Mouse (Mus musculus) liver, adult 2 months (tissue): ENCODE measurements around the gene Olfr1177-ps. TPM values are rescaled to one million over a fixed set of nuclear protein-coding genes. Genes with fewer than 3 reads are reported as not detected.

ENCODE experiments used
- DNase-seq: peaks from one replicate; pipeline ENCODE4 v3.0.0-alpha.2; 2011; ENCODE audit warnings: low read depth, low spot score; ENCODE audit errors: extremely low read depth
- H3K27ac ChIP-seq: fragments of 200-500 bp; replicated peaks from 2 replicates; pipeline ENCODE4 v1.5.1; 2012; ENCODE audit warnings: low read depth, mild to moderate bottlenecking, control low read depth, inconsistent platforms, low read length; ENCODE audit not compliant: insufficient read depth
- H3K27me3 ChIP-seq: fragments of 200-500 bp; 2 replicates; pipeline ENCODE4 v1.6.1; 2012; ENCODE audit warnings: mild to moderate bottlenecking, moderate library complexity, low read length, inconsistent platforms; ENCODE audit not compliant: control insufficient read depth, insufficient read depth
- H3K36me3 ChIP-seq: fragments of 200-500 bp; 2 replicates; pipeline ENCODE4 v1.6.1; 2012; ENCODE audit warnings: low read length, inconsistent platforms; ENCODE audit not compliant: control insufficient read depth, insufficient read depth
- H3K4me1 ChIP-seq: fragments of 200-500 bp; 2 replicates; pipeline ENCODE4 v1.6.1; 2011; ENCODE audit warnings: low read length; ENCODE audit not compliant: control insufficient read depth, insufficient read depth
- H3K4me3 ChIP-seq: fragments of 200-500 bp; 2 replicates; pipeline ENCODE4 v1.5.1; 2011; ENCODE audit warnings: low read depth, mild to moderate bottlenecking, control low read depth, low read length, moderate library complexity; ENCODE audit not compliant: insufficient read depth
- H3K79me2 ChIP-seq: fragments of 200-500 bp; 2 replicates; pipeline ENCODE4 v1.6.1; 2012; ENCODE audit warnings: inconsistent platforms, mild to moderate bottlenecking, low read length, moderate library complexity; ENCODE audit not compliant: control insufficient read depth, insufficient read depth
- H3K9ac ChIP-seq: fragments of 200-500 bp; 2 replicates; pipeline ENCODE4 v1.6.1; 2012; ENCODE audit warnings: low read depth, mild to moderate bottlenecking, control low read depth, inconsistent platforms, low read length
- CTCF ChIP-seq: fragments of 200-500 bp; IDR thresholded peaks from 2 replicates; pipeline ENCODE4 v1.5.1; 2011; ENCODE audit warnings: low read depth, low read length, control low read depth
- POLR2A ChIP-seq: fragments of 200-500 bp; IDR thresholded peaks from 2 replicates; pipeline ENCODE4 v1.6.1; 2011; ENCODE audit warnings: low read length, control low read depth; ENCODE audit not compliant: insufficient read depth; ENCODE audit errors: extremely low read depth
- WGBS: fragments of 180-500 bp; shearing (Covaris S2); methylation state at CpG from one replicate; pipeline ENCODE4 v1.1.7; 2018; 5-methylcytosine and 5-hydroxymethylcytosine counted together
- polyA plus RNA-seq: library from polyadenylated mRNA; depleted of rRNA; stranded (reverse); fragments of >200 nt; gene quantifications from 2 replicates; pipeline ENCODE4 v1.2.3, GENCODE M21; 2012; rRNA removed
- total RNA-seq: library from RNA; depleted of rRNA; stranded (reverse); fragments of >200 nt; gene quantifications from 2 replicates; pipeline ENCODE4 v1.2.3, GENCODE M21; 2014; rRNA removed

Gene Olfr1177-ps
- not detected in 2 replicates for total RNA-seq
- not detected in 2 replicates for polyA plus RNA-seq

DNA sequence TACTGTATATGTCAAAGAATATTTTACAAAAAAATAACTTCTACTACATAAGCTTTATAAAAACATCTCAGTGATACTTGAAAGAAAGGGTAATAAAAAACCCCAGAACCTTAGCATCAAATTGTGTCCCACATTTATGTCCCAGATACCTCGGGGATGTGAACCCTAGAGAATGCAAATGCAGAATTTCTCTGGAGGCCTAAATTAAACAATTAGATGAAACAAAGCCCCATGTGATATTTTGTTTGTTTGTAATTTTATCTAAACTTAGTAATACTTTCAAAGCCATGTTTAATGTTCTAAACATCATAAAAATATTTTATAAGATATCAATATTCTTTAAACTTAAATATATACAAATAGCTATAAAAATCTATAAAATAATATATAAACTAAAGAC lies at the start of gene Olfr1177-ps:
Gene Olfr1177-ps (minus strand): TSS at position 101 of the 400 bp plus-strand sequence.
- no peak within 1 kb of the TSS for H3K27ac ChIP-seq
- H3K4me3 ChIP-seq, result no peak within 1 kb of the TSS
- TF ChIP-seq CTCF (no peak), POLR2A (no peak)
- H3K27me3 ChIP-seq, result no peaks in the 10 kb centered on the region
- H3K36me3 ChIP-seq, result no peaks in the 10 kb centered on the region
- no peaks in the 10 kb centered on the region for H3K4me1 ChIP-seq
- WGBS, result 72% methylated on average over 1 of the region's 1 CpGs
- DNase-seq, result no peak
- no peaks in the 10 kb centered on the region for H3K79me2 ChIP-seq
- H3K9ac ChIP-seq, result no peak within 1 kb of the TSS

DNA sequence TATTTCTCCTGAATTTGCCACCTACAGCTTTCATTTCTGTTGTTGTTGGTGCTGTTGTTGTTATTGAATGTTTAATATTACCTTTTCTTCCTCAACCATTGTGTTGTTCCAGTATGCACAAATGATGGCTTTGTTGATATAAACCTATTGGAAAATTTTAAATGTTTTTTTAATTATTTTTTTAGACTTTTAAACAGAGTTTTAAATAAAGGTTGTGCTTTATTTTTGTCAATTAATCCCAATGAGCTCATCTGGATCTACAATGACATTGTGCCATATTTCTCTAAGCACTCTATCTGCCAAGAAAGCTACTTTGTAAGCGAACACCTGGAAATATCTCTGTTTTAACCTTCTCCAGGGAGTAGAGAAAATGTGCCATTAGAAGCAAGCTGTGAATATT lies 40.5 kb upstream of the Olfr1177-ps start, which contains the start of gene Olfr1178:
Gene Olfr1178 (plus strand): TSS at position 301 of the 400 bp plus-strand sequence.
- DNase-seq, result no peak
- Histone ChIP-seq H3K27me3 (no peaks in the 10 kb centered on the region), H3K36me3 (no peaks in the 10 kb centered on the region), H3K4me1 (no peaks in the 10 kb centered on the region), H3K9ac (no peak within 1 kb of the TSS), H3K27ac (no peak within 1 kb of the TSS), H3K79me2 (no peaks in the 10 kb centered on the region), H3K4me3 (no peak within 1 kb of the TSS)
- WGBS, result 77% methylated on average over 1 of the region's 1 CpGs
- TF ChIP-seq CTCF (no peak), POLR2A (no peak)

DNA sequence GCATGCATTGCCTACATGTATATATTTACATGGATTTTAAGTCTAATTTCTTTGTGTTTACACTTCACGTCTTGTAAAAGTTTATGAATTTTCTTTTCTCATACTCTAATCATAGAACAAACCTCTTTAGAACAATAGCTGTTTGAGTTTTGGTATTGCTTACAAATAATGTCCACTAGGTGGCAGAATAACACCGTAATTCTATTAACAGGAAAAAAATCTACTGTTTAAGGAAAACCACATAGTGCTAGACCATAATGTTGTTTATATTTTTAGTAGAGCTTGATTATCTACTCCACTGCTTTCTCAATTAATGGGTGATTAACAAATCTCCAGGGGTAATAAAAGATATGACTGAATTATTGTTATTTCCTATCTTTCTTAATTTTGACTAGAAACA lies 10.0 kb upstream of the Olfr1177-ps start:
- Histone ChIP-seq H3K79me2 (no peaks in the 10 kb centered on the region), H3K27me3 (no peaks in the 10 kb centered on the region), H3K4me3 (no peak overlapping the region), H3K27ac (no peak overlapping the region), H3K9ac (no peak overlapping the region), H3K4me1 (no peaks in the 10 kb centered on the region), H3K36me3 (no peaks in the 10 kb centered on the region)
- peak; percentile 37 for TF ChIP-seq CTCF
- TF ChIP-seq POLR2A, result no peak
- peak; percentile 17 for DNase-seq
- 0% methylated on average over 2 of the region's 2 CpGs for WGBS

DNA sequence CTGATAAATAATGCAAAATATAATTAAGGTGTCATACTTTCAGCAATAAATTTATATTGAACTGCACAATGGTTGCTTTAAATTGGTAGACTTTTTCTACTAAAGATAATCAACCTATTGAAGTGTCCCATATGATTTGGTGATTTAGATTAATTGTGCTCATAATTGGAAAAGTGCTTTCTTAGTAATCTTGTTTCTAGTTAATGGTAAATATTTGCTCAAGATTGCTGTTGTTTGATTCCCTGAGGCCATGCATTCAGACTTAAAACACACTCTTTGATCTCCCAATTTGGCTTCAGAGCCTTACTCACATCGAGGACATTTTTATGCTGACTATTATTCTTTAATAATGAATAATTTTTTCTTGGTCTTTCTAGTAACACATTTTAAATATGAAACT lies 9.9 kb downstream of the Olfr1177-ps start, which contains the start of gene Olfr1176:
Gene Olfr1176 (plus strand): TSS at position 301 of the 400 bp plus-strand sequence.
- 51% methylated on average over 1 of the region's 1 CpGs for WGBS
- H3K4me3 ChIP-seq, result no peak within 1 kb of the TSS
- no peak for DNase-seq

DNA sequence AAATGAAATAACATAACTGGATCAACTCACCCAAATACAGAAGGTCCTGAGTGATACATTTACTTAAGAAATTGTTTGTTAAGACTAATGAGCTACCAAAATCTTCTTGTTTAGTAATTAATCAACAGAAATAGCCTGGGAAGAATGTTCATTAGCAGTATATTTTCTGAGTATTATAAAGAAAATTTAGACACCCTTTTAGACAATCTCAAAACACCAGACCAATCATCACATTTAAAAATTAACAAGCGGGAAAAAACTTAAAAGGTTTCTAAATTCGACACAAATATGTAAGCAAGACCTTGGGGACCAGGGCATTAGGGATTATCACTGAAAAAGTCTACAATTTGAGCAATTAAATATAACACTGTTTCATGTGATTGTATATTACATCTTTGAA lies 19.2 kb downstream of the Olfr1177-ps start, which contains the start of gene Olfr1175-ps:
Gene Olfr1175-ps (minus strand): TSS at position 101 of the 400 bp plus-strand sequence.
- 74% methylated on average over 2 of the region's 2 CpGs for WGBS
- no peak within 1 kb of the TSS for H3K27ac ChIP-seq
- H3K27me3 ChIP-seq, result no peaks in the 10 kb centered on the region
- H3K9ac ChIP-seq, result no peak within 1 kb of the TSS
- no peak within 1 kb of the TSS for H3K4me3 ChIP-seq
- no peak for TF ChIP-seq CTCF
- no peak for TF ChIP-seq POLR2A
- no peaks in the 10 kb centered on the region for H3K79me2 ChIP-seq
- DNase-seq, result no peak
- no peaks in the 10 kb centered on the region for H3K4me1 ChIP-seq
- no peaks in the 10 kb centered on the region for H3K36me3 ChIP-seq

More for the DNA sequence above, 9.9 kb downstream of the Olfr1177-ps start, which contains the start of gene Olfr1176:
- H3K4me1 ChIP-seq, result no peaks in the 10 kb centered on the region
- H3K9ac ChIP-seq, result no peak within 1 kb of the TSS
- no peaks in the 10 kb centered on the region for H3K36me3 ChIP-seq
- no peak within 1 kb of the TSS for H3K27ac ChIP-seq
- H3K27me3 ChIP-seq, result no peaks in the 10 kb centered on the region
- no peaks in the 10 kb centered on the region for H3K79me2 ChIP-seq
- TF ChIP-seq POLR2A (no peak), CTCF (no peak)

DNA sequence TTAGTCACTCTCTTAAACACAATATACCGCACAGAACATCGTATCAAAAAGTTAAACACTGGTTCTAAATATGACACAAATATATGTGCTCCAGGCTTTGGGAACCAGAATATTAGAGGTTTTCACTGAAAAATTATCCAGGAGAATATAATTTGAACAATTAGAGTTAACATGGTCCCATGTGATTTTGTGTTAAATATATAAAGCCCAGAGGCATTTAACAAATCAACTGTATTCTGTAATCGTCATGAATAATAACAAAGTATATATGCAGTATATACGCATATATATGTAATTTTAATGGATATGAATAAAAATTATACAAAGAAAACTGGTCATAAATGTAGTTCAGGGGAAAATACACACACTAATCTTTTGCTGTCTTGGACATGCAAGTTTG lies 31.3 kb downstream of the Olfr1177-ps start, which contains the start of gene Olfr1174-ps:
Gene Olfr1174-ps (minus strand): TSS at position 101 of the 400 bp plus-strand sequence.
- H3K4me1 ChIP-seq, result no peaks in the 10 kb centered on the region
- DNase-seq, result no peak
- no peak within 1 kb of the TSS for H3K27ac ChIP-seq
- H3K79me2 ChIP-seq, result no peaks in the 10 kb centered on the region
- WGBS, result 91% methylated on average over 4 of the region's 4 CpGs
- TF ChIP-seq POLR2A, result no peak
- no peak for TF ChIP-seq CTCF
- H3K9ac ChIP-seq, result no peak within 1 kb of the TSS
- no peaks in the 10 kb centered on the region for H3K27me3 ChIP-seq
- no peaks in the 10 kb centered on the region for H3K36me3 ChIP-seq
- no peak within 1 kb of the TSS for H3K4me3 ChIP-seq

Other genes with a start within 250 kb of the Olfr1177-ps start
- gene Olfr1166, start 218.2 kb downstream of the Olfr1177-ps start, total RNA-seq, result not detected in 2 replicates
- not detected in 2 replicates for gene Olfr1166, start 218.2 kb downstream of the Olfr1177-ps start, polyA plus RNA-seq
- gene Olfr1167, start 191.3 kb downstream of the Olfr1177-ps start, total RNA-seq, result not detected in 2 replicates
- not detected in 2 replicates for gene Olfr1167, start 191.3 kb downstream of the Olfr1177-ps start, polyA plus RNA-seq
- not detected in 2 replicates for gene Olfr1168, start 164.6 kb downstream of the Olfr1177-ps start, total RNA-seq
- not detected in 2 replicates for gene Olfr1168, start 164.6 kb downstream of the Olfr1177-ps start, polyA plus RNA-seq
- gene Olfr1170, start 118.2 kb downstream of the Olfr1177-ps start, total RNA-seq, result not detected in 2 replicates
- not detected in 2 replicates for gene Olfr1170, start 118.2 kb downstream of the Olfr1177-ps start, polyA plus RNA-seq
- not detected in 2 replicates for gene Olfr1173, start 66.6 kb downstream of the Olfr1177-ps start, total RNA-seq
- gene Olfr1173, start 66.6 kb downstream of the Olfr1177-ps start, polyA plus RNA-seq, result not detected in 2 replicates
- gene Olfr1174-ps, start 31.4 kb downstream of the Olfr1177-ps start, total RNA-seq, result not detected in 2 replicates
- gene Olfr1174-ps, start 31.4 kb downstream of the Olfr1177-ps start, polyA plus RNA-seq, result not detected in 2 replicates
- gene Olfr1175-ps, start 19.3 kb downstream of the Olfr1177-ps start, total RNA-seq, result not detected in 2 replicates
- gene Olfr1175-ps, start 19.3 kb downstream of the Olfr1177-ps start, polyA plus RNA-seq, result not detected in 2 replicates
- not detected in 2 replicates for gene Olfr1176, start 9.8 kb downstream of the Olfr1177-ps start, total RNA-seq
- not detected in 2 replicates for gene Olfr1176, start 9.8 kb downstream of the Olfr1177-ps start, polyA plus RNA-seq
- not detected in 2 replicates for gene Olfr1178, start 40.6 kb upstream of the Olfr1177-ps start, total RNA-seq
- not detected in 2 replicates for gene Olfr1178, start 40.6 kb upstream of the Olfr1177-ps start, polyA plus RNA-seq
- not detected in 2 replicates for gene Olfr1179, start 60.0 kb upstream of the Olfr1177-ps start, total RNA-seq
- gene Olfr1179, start 60.0 kb upstream of the Olfr1177-ps start, polyA plus RNA-seq, result not detected in 2 replicates
- not detected in 2 replicates for gene Olfr1180, start 72.7 kb upstream of the Olfr1177-ps start, total RNA-seq
- gene Olfr1180, start 72.7 kb upstream of the Olfr1177-ps start, polyA plus RNA-seq, result not detected in 2 replicates
- not detected in 2 replicates for gene Olfr1181, start 79.7 kb upstream of the Olfr1177-ps start, total RNA-seq
- not detected in 2 replicates for gene Olfr1181, start 79.7 kb upstream of the Olfr1177-ps start, polyA plus RNA-seq
- not detected in 2 replicates for gene Gm13757, start 102.6 kb upstream of the Olfr1177-ps start, total RNA-seq
- gene Gm13757, start 102.6 kb upstream of the Olfr1177-ps start, polyA plus RNA-seq, result not detected in 2 replicates
- not detected in 2 replicates for gene Olfr1183, start 108.4 kb upstream of the Olfr1177-ps start, total RNA-seq
- gene Olfr1183, start 108.4 kb upstream of the Olfr1177-ps start, polyA plus RNA-seq, result not detected in 2 replicates
- gene Olfr1184, start 137.1 kb upstream of the Olfr1177-ps start, total RNA-seq, result not detected in 2 replicates
- gene Olfr1184, start 137.1 kb upstream of the Olfr1177-ps start, polyA plus RNA-seq, result not detected in 2 replicates
- gene Olfr1185-ps1, start 146.8 kb upstream of the Olfr1177-ps start, total RNA-seq, result not detected in 2 replicates
- not detected in 2 replicates for gene Olfr1185-ps1, start 146.8 kb upstream of the Olfr1177-ps start, polyA plus RNA-seq
- not detected in 2 replicates for gene Olfr1186, start 172.1 kb upstream of the Olfr1177-ps start, total RNA-seq
- gene Olfr1186, start 172.1 kb upstream of the Olfr1177-ps start, polyA plus RNA-seq, result not detected in 2 replicates
- not detected in 2 replicates for gene Olfr1188, start 210.4 kb upstream of the Olfr1177-ps start, total RNA-seq
- gene Olfr1188, start 210.4 kb upstream of the Olfr1177-ps start, polyA plus RNA-seq, result not detected in 2 replicates
- not detected in 2 replicates for gene Olfr1189, start 240.0 kb upstream of the Olfr1177-ps start, total RNA-seq
- gene Olfr1189, start 240.0 kb upstream of the Olfr1177-ps start, polyA plus RNA-seq, result not detected in 2 replicates